ENCODE assay signal across 9 mouse cellular contexts in the genomic region with DNA sequence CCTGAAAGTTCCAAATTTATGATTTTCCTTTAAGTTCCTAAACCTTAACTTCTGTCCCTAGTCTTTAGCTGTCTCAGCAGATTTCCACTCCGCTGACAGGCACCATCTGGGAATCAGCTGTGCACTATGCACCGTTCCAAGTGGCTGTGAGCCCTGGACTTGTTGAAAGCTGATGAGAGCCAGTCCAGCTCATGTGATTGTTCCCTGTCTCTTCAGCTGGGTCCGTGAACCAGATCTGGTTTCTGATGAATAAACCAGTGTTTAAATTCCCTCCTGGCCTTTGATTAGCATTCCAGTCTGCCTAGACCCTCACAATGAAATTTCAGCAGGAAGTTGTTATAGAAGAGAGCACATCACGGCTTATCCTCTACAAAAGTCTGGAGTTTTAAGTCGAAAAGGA. TPM values are rescaled to one million over a fixed set of nuclear protein-coding genes. Genes with fewer than 3 reads are reported as not detected.
DNase-seq lines count a peak whose midpoint lies in the region; ATAC-seq and TF ChIP-seq lines count a peak whose summit lies in the region.
"Had no signal": no experiment of that assay in that cellular context is flagged by ENCODE, and none has a peak within 500 bp of the region (broad histone marks: within the 10 kb centered on the region; RNA-seq: fewer than 3 reads in every experiment).

No protein-coding gene starts in this region.

- TF ChIP-seq CTCF in left cerebral cortex, adult 2 months (IDR thresholded peaks at IDR 0.05): no peak

- H3K4me1 ChIP-seq in embryonic facial prominence, embryonic 14.5 days (ENCODE audit: control insufficient read depth, insufficient read depth, low read length): peaks cover 15% of the 10 kb centered on the region
- H3K4me1 ChIP-seq in stomach, embryonic 14.5 days (ENCODE audit: control insufficient read depth, insufficient read depth, low read length): peaks cover 13% of the 10 kb centered on the region

- 0 out of 2 replicates have a peak overlapping the region, but pooled peaks have one; percentile 44 for H3K27ac ChIP-seq in embryonic facial prominence, embryonic 14.5 days (replicated peaks; ENCODE audit: low read depth, low read length)
- H3K27ac ChIP-seq in stomach, embryonic 14.5 days (ENCODE audit: low read length): peak overlapping the region; percentile 64
- H3K27ac ChIP-seq in left cerebral cortex, adult 2 months: no peak overlapping the region
- H3K27ac ChIP-seq: liver, embryonic 14.5 days had no signal

- WGBS in embryonic facial prominence, embryonic 14.5 days: 19% methylated on average over 5 of the region's 5 CpGs
- 30% methylated on average over 5 of the region's 5 CpGs for WGBS in stomach, embryonic 14.5 days

- H3K9ac ChIP-seq in embryonic facial prominence, embryonic 14.5 days (ENCODE audit: low read depth, low read length): no peak overlapping the region
- H3K9ac ChIP-seq in stomach, embryonic 14.5 days (replicated peaks; ENCODE audit: low read depth, low read length): no peak overlapping the region
- H3K9ac ChIP-seq: liver, embryonic 14.5 days had no signal

- H3K9me3 ChIP-seq in embryonic facial prominence, embryonic 14.5 days (ENCODE audit: control insufficient read depth, low read length): no peaks in the 10 kb centered on the region
- H3K9me3 ChIP-seq in stomach, embryonic 14.5 days (ENCODE audit: control insufficient read depth, low read depth, low read length): no peaks in the 10 kb centered on the region

- H3K27me3 ChIP-seq in embryonic facial prominence, embryonic 14.5 days (replicated peaks; ENCODE audit: control insufficient read depth, insufficient read depth, low read length): no peaks in the 10 kb centered on the region
- no peaks in the 10 kb centered on the region for H3K27me3 ChIP-seq in stomach, embryonic 14.5 days (ENCODE audit: control insufficient read depth, insufficient read depth, low read length)

- DNase-seq in right cerebral cortex, postnatal 4 days: peak; percentile 31
- no peak for DNase-seq in right cerebral cortex, adult 18-20 months
- peak; percentile 90 for DNase-seq in embryonic facial prominence, embryonic 14.5 days (ENCODE audit: low spot score)
- DNase-seq in heart, postnatal 25 days (ENCODE audit: low spot score): peak; percentile 10
- DNase-seq in layer of hippocampus, postnatal 14 days (ENCODE audit: low spot score in 2 of 2): peak; percentile 16 to 68
- no peak for DNase-seq in spleen, postnatal 4 days (ENCODE audit: low spot score in 2 of 2)
- DNase-seq in left cerebral cortex, adult 2 months (ENCODE audit: extremely low spot score in 1 of 2, low spot score in 2 of 2): no peak

- H3K36me3 ChIP-seq in embryonic facial prominence, embryonic 14.5 days (ENCODE audit: control insufficient read depth, insufficient read depth, low read length): no peaks in the 10 kb centered on the region
- H3K36me3 ChIP-seq in stomach, embryonic 14.5 days (ENCODE audit: control insufficient read depth, insufficient read depth, low read length): no peaks in the 10 kb centered on the region

- H3K4me3 ChIP-seq in embryonic facial prominence, embryonic 14.5 days (ENCODE audit: low read depth, low read length): no peak overlapping the region
- H3K4me3 ChIP-seq in stomach, embryonic 14.5 days (ENCODE audit: low read depth, low read length): no peak overlapping the region
- no peak overlapping the region for H3K4me3 ChIP-seq in left cerebral cortex, adult 2 months

- no peak overlapping the region for H3K4me2 ChIP-seq in embryonic facial prominence, embryonic 14.5 days (ENCODE audit: low read depth, low read length)
- no peak overlapping the region for H3K4me2 ChIP-seq in stomach, embryonic 14.5 days (replicated peaks; ENCODE audit: low read depth, low read length)

- intact Hi-C loops in heart, postnatal 25 days (cut with DNase I): loop anchor here (5.0 kb wide), 1 partner anchor 44 kb away; no protein-coding TSS in a partner anchor
- intact Hi-C loops in left cerebral cortex, adult 2 months (cut with DNase I): no loop called here

- peak; percentile 92 for ATAC-seq in embryonic facial prominence, embryonic 14.5 days (ENCODE audit: low read depth)
- ATAC-seq in stomach, embryonic 14.5 days (ENCODE audit: insufficient number of reproducible peaks, insufficient read depth, low FRiP score, low read depth): peak; percentile 90

RNA-seq across cellular contexts. Expression of a gene that starts 28.3 kb away (rescaled TPM):
- 237 and 260 TPM in 2 replicates for polyA plus RNA-seq in embryonic facial prominence, embryonic 14.5 days (2014; fragmentation: Nextera tagmentation; extraction: Ambion mirVana)
- total RNA-seq in heart, postnatal 25 days (2021): 100 to 1,000 TPM; 121 to 130 TPM
- 1 to 10 TPM; 3.6 to 6.0 TPM for total RNA-seq in layer of hippocampus, postnatal 14 days (2021)
- 195 and 211 TPM in 2 replicates for polyA plus RNA-seq in stomach, embryonic 14.5 days (2014; fragmentation: Nextera tagmentation; extraction: Ambion mirVana)
- total RNA-seq in left cerebral cortex, adult 2 months (2021): 1 to 10 TPM; 3.5 to 5.5 TPM

RNA-seq across cellular contexts. Expression of a gene that starts 30.0 kb away (rescaled TPM):
- 0.17 TPM in 1 of 2 replicates, not detected in the other for polyA plus RNA-seq in embryonic facial prominence, embryonic 14.5 days (2014; fragmentation: Nextera tagmentation; extraction: Ambion mirVana)
- total RNA-seq in heart, postnatal 25 days (2021): not detected
- total RNA-seq in layer of hippocampus, postnatal 14 days (2021): not detected
- polyA plus RNA-seq in stomach, embryonic 14.5 days (2014; fragmentation: Nextera tagmentation; extraction: Ambion mirVana): not detected in 2 replicates
- not detected for total RNA-seq in left cerebral cortex, adult 2 months (2021)
- polyA plus RNA-seq: liver, embryonic 14.5 days had no signal

Comparison
In these comparisons a context has a peak if more than half of its experiments do, and no peak if none do; other contexts are left out.
1. DNase-seq: peak in right cerebral cortex, postnatal 4 days (single experiment), embryonic facial prominence, embryonic 14.5 days (single experiment), heart, postnatal 25 days (single experiment) and layer of hippocampus, postnatal 14 days (2 of 2); none in right cerebral cortex, adult 18-20 months (single experiment), spleen, postnatal 4 days (0 of 2) and left cerebral cortex, adult 2 months (0 of 2).
2. RNA of a gene that starts 28.3 kb away (total RNA-seq): 121 to 130 TPM in heart, postnatal 25 days; 3.6 to 6.0 TPM in layer of hippocampus, postnatal 14 days and 3.5 to 5.5 TPM in left cerebral cortex, adult 2 months; every median in the first group is over 10 times any median in the second.